Mouse (Mus musculus): ENCODE data around the gene Tmem205.

Gene Tmem205

DNA sequence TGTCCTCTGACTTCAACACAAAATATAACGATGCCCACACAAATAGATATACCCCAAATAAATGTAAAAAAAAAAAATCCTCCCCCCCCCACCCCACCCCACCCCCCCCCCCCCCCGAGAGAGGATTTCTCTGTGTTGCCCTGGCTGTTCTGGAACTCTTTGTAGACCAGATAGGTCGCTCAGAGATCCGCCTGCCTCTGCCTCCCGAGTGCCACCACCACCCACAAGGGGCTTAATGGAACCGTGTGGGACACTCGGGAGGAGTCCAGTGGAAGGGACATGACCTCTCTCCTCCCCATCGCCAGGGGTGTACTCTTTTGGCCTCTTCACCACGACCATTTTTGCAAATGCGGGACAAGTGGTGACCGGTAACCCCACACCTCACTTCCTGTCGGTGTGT is 15.7 kb upstream of the Tmem205 start:
- no peak for DNase-seq

DNA sequence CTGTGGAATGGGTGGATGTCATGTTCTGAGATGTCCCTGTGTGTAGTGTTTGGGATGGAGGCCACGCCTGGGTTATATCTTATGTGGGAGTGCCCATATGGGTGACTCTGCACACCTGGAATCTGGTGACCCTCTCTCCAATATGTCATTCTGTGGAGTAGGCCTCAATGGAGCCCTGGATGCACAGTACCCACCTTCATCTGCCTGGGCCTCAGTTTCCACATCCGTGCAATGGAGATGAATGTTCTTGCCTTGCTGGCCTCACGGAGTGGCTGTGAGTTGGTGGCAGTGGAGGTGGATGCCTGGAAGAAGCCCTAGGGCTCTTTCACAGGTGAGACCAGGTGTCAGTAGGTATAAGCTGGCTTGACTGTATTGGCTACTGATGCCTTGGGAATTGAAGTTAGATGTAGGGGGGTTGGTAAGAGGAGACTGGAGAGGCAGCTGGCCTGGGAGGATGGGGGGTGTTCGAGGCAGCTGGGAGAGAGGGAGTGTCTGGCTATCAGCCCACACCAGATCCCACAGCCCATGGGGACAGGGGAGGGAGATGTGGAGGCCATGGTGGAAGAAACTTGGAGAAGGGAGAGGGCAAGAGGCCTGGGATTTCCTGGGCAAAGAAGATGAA is 11.0 kb upstream of the Tmem205 start:
- no peak for DNase-seq

DNA sequence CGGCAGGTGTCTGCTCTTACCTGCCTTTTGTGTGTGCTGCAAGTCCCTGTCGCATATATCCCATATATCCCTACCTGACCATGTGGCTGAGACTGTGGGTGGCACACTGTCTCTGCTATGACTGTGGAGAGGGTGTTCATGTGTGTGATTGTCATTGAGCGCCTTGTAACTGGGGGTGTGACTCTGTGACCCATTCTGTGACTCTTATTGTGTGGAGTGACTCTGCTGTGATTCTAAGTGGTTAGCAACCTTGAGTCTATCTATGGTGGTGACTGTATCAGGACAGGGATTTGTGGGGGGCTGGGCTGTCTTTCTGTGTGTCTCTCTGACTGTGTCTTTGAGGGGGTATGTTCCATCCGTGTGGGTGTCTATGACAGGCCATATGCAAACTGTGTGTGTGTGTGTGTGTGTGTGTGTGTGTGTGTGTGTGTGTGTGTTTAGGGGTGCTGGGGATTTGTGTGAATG is 10.4 kb upstream of the Tmem205 start:
- DNase-seq = no peak

DNA sequence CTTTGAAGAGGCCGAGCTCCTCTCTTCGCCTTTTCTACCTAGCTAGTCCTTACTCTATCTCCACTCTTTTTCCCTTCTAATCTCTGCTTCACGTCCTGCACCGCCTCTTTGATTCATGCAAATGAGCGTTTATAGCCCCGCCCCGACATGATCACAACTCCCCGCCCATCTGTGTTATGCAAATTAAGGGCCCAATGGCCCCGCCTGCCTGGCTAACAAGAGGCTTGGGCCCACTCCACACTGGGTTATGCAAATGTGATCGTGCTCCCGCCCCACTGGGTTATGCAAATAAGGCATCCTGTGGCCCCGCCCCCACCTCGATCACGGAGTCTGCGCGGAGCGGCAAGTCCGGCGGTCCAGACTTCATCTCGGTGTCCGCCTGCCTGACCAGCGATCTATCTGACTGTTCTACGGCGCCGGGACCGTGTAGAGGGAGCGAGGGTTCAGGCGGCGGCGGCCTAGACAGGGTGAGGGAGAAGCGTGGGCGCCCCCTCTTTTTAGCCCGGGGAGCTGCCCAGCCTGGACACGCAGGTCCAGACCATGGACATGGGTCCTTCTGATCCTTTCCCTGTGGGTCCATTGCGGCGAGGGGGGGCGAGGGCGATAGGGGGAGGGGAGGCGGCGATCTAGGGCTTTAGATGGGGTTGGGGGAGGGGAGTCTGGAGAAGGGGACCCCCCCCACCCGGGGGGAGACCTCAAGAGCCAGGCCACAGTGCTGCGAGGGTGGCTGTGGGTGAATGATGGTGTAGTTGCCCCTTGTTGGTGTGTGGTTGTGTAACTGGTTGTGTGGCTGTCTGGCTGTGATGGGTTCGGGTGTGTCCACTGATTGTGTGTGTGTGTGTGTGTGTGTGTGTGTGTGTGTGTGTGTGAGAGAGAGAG is 9.6 kb upstream of the Tmem205 start, which contains the start of gene Plppr2:
Plppr2 (plus strand) TSS at position 342 of the 879 bp plus-strand sequence.
- peak; percentile 99 for DNase-seq

DNA sequence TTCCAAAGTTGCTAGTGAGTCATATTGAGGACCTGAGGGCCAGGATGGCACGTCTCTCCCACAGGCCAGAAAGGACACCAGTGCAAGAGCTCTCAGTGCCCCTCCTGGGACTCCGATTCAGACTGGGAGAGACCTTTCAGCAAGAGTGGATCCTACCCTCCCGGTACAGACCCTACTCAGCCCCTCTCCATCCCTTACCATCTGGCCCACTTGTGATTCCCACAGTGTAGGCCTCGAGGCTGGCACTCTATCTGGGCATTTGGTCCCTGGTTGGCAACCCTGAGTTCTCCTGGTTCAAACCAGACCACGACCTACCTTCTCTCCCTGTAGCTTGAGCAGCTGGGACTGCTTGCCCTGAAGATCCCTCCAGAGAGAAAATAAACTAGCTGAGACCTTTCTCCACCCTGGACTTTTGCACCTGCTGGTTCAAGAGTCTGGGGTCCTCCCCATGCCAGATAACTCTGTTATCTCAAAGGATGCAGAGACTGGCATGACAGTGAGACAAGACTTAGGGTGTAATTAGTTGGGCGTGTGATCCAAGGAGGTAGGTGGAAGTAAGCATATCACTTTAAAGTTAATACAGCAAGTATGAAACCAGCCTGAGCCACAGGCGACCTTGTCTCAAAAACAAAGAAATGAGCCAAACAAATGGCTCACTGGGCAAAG is 8.2 kb upstream of the Tmem205 start:
- DNase-seq = no peak

DNA sequence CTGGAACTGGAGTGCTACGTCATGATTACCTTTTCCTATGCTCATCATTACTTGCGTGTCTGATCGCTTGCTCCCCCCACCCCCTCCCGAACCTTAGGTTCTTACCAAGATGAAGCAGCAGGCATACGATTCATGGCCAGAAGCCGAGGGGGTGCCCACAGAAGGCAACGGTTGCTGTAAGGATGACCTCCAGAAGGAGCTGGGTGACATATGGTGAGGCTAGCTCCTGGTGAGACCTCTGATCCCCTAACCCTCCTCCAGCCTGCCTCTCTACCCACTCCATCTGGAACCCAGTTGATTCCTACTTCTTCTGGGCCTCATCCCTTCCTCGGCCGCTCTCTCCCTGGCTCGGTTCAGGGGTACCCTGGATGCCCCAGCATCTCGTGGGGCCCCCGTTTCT is 6.7 kb upstream of the Tmem205 start:
- DNase-seq = no peak

DNA sequence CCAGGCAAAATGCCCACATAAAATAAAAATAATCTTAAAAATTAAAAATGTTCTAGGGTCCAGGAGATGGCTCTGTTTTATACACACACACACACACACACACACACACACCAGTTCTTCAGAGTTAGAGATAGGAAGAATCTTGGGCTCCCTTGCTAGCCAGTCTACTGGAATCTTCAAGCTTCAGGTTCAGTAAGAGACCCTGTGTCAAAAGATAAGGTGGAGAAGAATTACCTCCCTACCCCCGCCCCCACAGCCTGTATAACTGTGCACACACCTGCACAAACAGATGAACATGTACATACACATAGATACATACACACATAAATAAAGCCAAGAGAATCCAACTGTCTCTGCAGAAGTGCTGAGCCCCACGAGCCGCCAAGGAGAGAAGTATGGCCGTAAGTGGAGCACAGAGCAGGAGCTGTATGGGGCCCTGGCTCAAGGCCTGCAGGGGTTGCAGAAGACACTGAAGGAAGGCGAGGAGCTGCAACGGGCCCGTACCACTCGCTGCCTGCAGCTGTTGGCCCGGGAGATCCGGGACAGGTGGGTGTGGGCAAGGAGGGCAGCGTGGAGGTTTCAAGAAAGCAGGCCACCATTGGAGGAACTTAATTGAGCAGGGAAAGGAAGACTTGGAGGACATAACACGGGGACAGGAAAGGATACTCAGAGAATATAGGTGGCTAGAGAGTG is 5.2 kb upstream of the Tmem205 start:
- no peak for DNase-seq

DNA sequence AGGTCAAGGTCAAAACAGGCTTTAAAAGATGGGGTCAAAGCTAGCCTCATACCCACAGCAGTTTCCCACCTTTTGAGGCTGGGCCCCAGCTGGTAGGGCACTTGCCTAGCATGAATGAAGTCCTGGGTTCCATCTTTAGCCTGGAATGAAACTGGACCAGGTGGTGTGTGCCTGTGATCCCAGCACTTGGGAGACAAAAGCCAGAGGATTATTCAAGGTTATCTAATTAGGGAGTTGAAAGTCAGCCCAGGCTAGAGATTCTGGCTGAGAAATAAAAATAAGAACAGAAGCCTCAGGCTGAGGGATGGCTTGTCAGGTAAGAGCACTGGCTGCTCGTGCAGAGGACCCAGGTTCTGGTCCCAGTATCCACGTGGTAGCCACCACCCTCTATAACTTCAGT is 4.7 kb upstream of the Tmem205 start:
- DNase-seq = no peak

DNA sequence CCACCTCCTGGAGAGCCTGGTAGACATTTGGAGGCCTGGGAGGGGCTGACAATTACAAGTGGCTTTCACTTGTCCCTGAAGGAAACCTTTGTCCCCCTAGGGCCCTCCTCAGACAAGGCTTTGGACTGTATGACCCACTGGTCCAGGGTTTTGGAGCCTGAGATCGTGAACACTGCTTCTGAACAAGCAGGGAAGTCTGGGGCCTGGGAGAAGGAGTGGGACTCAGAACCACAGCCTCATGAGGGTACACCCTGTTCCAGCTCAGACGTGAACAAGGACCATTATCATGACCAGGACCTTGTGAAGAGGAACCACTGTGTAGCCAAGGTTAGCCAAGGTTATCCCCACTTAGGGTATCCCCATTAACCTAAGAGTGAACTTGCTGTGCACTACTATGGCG is 1.9 kb upstream of the Tmem205 start:
- DNase-seq = no peak

DNA sequence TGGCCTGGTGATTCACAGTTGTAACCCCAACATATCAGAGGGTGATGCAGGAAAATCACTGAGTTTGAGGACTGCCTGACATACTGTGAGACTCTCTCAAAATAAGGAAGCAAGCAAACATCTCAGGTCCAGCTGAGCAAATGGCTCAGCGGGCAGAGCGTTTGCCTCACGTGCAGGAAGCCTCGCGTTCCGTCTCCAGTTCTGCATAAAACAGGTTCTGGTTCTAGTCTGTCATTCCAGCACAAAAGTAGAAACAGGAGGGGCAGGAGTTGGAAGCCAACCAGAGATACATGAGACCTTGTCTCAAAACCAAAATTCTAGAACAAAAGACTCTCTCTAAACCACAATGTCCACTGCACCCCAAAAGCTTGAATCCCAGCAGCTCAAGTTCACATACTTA is 572 bp downstream of the Tmem205 start:
- no peak for DNase-seq

DNA sequence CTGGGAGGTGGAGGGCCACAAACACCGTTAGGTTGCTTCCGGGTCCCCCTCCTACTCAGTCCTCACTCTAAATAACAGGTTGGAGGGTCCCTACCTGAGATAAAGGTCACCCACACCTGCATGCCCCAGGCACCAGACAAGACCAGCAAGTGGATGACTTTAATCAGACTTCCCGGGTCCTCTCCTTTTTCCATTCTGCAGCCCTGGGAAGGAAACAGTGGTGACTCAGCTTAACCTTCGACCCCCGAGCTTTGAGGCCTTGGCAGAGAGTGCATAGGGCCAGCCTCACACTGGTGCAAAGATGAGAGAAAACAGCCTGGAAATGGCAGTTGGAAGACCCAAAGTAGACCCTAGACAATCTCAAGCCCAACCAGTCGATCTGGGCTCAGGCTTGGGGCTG is 1.2 kb downstream of the Tmem205 start:
- no peak for DNase-seq

DNA sequence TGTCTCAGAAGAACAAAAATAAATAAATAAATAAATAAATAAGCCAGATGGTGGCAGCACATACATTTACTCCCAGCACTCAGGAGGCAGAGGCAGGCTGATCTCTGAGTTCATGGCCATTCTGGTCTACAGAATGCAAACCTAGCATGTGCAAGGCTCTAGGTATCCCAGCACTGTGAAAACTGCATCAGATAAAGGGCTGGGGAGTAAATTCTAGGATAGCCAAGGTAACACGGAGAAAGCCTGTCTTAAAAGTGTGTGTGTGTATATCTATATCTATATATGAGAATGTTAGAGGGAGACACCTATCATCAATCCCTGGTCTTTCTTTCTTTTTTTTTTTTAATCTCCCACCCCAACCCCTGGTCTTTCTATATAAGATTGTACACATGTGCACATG is 1.9 kb downstream of the Tmem205 start:
- DNase-seq = no peak

DNA sequence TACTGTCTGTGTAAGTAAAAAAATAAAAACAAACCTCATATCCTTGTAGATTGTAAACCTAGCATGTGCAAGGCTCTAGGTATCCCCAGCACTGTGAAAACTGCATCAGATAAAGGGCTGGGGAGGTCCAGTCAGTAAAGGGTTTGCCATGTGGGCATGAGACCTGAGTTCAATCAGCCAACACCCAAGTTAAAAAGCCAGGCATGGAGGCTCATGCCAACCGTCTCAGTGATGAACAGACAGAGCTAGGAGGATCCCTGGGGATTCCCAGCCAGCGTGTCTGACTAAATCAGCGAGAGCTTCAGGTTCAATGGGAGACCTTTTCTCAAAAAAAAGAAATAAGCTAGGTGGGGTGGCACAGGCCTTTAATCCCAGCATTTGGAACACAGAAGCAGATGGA is 2.3 kb downstream of the Tmem205 start:
- no peak for DNase-seq

DNA sequence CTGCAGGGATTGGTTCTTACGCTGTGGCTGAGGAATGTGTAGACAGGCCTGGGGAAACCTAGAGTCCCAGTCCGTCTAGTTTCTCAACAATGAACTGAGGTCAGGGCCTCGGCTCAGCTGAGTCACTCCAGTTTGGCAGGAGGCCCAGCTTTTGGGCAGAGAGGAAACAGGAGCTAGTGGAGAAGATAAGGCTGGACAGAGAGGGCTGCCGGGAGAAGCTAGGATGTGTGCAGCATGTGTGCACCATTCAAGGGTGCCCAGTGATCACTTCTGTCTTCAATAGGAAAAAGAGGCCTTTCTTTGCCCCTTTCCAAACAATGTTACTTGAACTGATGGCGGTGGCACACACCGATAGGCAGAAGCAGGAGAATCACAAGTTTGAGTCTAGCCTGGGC is 3.3 kb downstream of the Tmem205 start:
- DNase-seq = no peak

DNA sequence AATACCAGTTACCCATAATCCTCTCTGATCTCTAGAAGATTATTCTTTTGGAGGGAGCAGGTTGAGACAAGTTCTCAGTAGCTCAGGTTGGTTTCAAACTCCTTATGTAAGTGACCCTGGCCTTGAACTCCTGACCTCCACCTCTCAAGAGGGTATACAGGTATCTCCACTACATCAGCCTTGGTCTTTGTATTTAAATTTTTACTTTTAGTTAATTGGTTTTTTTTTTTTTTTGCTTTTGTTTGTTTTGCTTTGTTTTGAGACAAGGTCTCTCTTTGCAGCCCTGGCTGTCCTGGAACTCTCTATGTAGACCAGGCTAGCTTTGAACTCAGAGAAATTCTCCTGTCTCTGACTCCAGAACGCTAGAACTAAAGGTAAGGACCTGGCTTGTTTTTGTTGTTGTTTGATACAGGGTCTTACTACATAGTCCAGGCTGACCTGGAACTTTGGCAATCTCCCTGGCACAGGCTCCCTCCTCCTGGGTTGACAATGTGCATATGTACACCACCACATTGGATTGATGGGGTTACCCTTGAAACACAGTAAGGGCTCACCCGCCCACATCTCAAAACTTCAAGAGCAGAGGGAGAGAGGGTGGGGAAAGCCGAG is 3.8 kb downstream of the Tmem205 start:
- DNase-seq = no peak

DNA sequence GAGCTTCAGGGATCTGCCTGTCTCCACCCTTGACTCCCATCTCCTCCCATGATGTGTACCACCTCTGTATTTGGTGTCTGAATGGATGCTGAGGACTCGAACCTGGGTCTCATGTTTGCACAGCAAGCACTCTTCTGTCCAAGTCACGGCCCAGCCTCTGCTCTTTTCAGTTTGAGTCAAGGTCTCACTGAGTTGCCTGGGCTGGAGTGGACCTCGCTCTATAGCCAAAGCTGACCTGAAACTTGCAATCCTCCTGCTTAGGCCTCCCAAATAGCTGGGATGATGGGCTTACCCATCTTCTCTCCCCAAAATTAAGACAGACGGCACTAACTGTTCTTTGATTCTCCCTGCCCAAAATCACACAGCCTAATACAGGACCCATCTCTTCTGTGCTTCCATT is 4.3 kb downstream of the Tmem205 start:
- no peak for DNase-seq

DNA sequence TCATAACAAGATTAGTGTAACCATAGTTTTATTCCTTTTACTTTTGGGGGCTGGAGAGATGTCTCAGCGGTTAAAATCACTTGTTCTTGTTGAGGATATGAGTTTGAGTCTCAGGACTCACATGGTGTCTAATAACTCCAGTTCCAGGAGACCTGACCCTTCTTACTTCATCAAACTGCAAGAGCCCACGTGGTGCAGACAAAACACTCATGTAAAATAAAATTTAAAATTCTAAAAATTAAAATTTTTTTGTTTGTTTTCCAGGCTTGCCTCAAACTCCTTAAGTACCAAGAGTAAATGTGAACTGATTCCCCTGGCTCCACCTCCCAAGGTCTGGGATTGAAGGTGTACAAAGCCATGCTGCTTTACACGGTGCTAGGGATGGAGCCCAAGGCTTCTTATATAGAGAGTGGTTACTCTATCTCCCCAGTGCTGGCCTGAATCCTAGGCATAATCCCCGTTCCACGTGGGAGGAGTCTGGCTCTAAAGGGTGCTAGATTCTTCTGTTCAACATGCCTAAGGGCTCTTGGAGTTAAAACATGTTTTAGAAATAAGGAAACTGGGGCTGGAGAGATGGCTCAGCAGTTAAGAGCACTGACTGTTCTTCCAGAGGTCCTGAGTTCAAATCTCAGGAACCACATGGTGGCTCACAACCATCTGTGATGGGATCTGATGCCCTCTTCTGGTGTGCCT is 8.5 kb downstream of the Tmem205 start:
- peak; percentile 44 for DNase-seq

DNA sequence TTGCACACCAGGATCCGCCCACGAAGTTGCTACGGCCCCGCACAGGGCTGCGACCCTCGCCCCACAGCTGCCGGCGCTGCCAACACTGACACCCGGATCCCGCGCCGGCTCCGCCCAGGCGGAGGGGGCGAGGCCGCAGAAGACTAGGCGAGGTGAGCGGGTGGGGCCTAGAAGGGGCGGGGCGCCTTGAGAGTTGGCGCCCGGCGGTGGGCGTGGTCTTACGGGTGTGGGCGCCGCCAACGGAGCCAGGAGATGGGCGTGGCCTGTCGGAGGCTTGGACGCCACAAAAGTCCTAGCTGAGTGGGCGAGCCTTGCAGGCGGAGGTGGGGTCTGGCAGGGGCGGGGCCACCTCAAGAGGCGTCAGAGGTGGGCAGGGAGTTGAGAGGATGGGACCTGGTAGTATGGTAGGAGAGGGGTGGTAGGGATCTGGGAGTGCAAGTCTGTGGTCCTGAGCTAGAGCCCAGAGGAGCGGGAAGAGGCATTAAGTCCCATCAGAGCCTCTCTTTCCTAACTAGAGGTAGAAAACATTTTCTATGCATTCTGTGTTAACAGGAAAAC is 9.2 kb downstream of the Tmem205 start, which contains the start of gene Rab3d:
Rab3d (minus strand) TSS at position 158 of the 558 bp plus-strand sequence.
- peak; percentile 91 for DNase-seq

DNA sequence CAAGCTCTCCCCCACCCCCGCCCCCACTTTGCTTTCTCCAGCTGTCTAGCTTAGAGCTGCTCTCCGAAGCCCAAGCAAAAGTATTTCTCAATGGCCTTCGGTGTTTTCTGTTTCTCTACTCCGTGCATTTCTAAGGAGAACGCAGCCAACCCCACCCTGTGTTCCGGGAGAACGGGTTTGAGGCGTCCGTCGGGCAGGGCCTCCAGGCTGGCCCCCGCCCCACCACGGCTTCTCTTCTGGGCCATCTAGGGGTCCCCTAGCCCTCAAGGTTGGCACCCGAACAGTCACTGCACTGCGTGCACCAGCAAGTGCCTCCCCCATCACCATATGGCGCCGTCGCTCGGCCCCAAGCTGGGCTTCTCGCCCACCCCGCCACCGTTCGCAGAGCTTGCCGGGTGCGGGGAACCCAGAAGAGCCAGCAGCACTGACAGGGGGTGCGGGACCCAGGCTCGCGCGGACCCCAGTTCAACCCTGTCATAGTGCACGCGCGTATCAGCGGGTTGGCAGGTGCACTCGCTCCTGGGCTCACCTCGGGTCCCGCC is 9.8 kb downstream of the Tmem205 start:
- DNase-seq = peak; percentile 86

DNA sequence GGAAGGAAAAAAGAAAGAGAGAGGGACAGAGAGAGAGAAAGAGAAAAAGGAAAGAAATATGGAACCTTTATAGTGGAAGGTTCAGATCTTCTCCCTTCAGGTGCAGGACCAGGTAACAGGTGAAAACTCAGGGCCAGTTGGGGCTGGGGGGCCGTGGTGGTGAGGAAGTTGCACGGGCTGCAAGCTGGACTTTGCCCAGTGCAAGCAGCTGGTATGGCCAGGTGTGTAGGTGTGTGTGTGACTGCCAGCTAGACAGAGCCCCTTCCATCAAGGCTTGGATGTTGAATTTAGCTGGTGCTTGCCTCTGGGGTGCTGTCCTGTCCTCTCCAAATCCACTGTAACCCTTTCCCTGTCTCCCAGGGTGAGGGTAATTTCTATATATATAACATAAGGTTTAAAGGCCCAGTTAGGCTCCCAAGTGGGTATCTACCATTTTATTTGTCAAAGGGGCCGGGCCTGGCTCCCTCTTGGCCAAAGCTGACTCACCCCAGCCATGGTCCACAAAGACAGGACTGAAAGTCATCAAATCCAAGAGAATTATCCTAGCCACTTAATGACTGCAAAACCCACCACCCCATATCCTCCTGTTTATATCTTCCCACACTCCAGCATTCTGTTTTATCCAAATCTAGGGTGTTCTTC is 10.4 kb downstream of the Tmem205 start:
- no peak for DNase-seq
